Mouse (Mus musculus): ENCODE results near the gene Apobr. TPM values are rescaled to one million over a fixed set of nuclear protein-coding genes. Genes with fewer than 3 reads are reported as not detected.
A peak's percentile ranks its signal among the peaks of the same experiment; 100 is the strongest.

Gene Apobr
- total RNA-seq, 2 experiments from 2014 or later: 0.39 to 1.1 TPM

DNA sequence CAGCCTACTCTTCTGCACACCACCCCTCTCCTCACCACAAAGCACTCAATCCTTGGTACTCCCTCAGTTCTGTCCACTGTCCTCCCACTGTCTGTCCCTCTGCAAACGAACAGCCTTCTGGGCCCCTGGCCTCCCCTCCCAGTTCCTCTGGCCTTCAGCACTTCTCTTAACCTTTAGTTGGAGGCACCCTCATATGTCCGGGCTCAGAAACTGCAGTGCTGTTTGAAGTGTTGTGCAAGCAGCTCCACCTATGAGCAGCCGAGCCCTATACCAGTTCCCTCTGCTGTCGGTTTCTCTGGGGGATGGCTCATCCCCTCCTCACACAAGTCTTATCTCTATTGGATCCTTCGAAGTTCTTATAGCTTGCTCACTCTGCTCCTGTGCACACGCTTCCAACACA lies 11.7 kb downstream of the Apobr start:
- no peak for DNase-seq (ENCODE audit: low spot score in 2 of 2)

DNA sequence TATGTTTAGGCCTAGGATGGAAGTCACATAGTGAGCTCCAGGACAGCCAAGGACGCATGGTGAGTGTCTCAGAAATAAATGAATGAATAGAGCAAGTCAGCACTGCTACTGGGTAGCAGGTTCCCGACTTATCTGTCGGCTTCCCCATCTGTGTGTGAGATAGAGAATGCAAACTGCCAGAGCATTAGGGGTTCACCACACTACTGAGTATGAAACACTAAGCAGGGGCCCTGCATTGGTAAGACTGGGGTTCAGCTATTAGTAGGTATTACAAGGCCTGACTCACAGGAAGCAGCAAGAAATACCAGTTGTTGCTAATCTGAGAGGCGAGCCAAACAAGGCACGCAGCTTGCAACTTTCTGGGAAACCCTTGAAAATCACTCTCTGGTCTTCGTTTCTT lies 14.2 kb downstream of the Apobr start:
- no peak for DNase-seq (ENCODE audit: low spot score in 2 of 2)

DNA sequence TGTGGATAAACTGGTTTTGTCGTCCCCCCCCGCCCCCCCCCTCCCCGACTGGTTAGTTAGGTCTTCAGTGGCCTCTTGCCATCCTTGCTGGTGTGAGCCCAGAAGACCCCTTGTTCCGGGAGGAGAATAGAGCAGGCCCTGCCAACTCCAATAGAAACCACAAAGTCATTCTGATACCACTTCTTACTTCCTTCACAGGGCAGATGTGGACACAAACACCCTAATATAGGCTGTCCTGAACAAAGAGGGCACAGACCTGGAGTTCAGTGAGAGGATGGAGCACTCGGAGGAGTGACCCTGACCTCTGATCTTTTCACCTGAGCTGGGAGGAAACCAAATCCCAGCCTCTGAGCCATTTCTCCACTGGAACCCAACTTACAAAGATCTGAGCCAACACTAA lies 17.2 kb downstream of the Apobr start:
- no peak for DNase-seq (ENCODE audit: low spot score in 2 of 2)

DNA sequence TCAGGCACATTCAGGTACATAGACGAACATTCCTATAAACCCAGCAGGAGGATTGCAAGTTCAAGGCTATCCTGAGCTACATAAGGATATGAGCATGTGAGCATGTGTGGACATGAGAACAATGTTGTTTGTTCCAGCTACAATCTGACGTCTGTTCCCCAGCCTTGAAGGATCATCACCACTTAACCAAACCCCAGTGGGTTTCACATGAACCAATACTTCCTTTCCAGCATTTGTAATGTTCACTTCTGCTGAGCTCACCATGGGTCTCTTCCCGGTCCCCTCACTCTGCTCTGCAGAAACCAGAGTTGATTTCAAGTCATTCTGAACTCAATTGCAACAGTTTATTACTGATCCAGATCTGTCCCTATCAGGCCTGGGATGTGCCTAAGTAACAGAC lies 17.9 kb downstream of the Apobr start:
- DNase-seq (ENCODE audit: low spot score in 2 of 2): no peak

DNA sequence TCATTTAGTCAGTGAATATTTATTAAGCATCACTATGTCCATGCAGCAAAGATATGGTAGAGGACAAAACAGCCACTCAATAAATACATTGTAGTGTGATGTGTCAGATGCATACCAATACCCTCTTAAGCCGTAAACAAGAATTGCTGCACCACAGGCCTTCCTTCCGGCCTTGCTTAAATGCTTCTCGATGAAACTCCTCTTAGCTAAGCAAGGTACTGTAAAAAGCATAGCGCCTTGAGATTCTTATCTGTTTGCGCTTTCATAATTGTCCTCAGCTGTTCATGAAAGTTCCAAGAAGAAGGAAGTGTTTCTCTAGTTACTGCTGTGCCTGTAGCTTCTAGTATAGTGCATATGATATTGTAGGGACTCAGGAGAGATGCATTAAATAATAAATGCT lies 21.9 kb downstream of the Apobr start:
- no peak for DNase-seq (ENCODE audit: low spot score in 2 of 2)

DNA sequence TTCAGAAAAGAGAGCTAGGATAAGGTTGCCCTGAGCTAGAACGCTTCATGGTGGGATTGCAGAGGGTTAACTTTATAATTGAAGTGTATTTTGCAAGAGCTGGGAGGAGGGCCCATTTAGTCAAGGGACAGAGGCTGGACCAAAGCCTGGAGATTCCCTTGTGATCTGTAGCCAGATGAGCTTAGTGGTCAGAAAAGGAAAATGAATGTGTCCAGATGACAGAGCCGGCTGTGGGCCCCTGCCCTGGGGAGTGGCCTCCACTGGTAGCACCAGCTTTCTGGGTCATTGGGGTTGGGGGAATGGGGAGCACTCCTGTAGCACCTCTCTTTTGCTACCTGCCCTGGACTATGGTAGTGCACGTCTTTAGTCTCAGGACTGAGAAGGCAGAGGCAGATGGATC lies 22.3 kb downstream of the Apobr start:
- DNase-seq (ENCODE audit: low spot score in 2 of 2): no peak

DNA sequence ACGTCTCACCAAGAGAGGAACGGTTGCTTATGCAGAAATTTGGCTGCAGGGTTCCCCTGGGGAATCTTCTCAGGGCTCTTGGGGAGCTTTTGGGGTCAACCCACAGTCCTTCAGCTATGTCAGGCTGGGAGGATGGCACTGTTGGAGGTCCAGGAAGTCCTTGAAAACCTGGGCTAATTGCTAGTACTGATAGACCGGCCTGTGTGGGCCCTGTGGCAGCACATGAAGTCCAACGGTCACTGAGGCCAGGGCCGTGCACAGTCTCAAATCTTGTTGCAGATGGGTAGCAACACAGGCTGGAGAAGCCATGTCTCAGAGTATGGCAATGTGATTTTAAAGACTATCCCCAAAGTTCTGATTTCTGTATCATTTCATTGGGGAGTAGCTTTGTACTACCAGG lies 23.1 kb downstream of the Apobr start:
- DNase-seq (ENCODE audit: low spot score in 2 of 2): no peak

DNA sequence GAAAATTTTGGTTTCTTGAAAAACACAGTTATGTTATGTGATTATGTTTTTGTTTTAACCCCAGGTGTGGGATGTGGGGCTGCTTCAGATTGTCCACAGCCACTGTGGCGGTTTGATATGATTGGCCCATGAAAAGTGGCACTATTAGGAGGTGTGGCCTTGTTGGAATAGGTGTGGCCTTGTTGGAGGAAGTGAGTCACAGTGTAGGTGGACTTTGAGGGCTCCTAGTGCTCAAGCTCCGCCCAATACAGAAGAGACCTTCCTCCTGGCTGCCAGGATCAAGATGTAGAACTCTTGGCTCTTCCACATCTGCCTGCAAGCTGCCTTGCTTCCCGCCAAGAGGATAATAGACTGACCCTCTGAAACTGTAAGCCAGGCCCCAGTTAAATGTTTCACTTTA lies 28.0 kb downstream of the Apobr start:
- no peak for DNase-seq (ENCODE audit: low spot score in 2 of 2)

DNA sequence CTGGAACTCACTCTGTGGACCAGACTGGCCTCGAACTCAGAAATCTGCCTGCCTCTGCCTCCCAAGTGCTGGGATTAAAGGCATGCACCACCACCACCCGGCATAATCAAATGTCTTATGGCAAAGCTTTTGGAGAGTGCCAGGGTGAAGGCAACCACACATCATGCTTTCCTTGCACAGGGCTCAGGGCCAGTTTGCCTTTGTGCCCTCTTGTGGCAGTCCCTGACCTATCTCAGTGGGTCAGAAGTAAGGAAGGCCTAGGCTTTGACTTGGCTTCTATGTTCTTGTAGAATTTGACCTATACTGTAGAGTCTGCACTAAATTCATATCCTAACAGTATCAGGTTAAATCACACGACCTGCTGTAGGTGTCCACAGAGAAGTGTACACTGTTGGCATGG lies 32.0 kb downstream of the Apobr start:
- no peak for DNase-seq (ENCODE audit: low spot score in 2 of 2)

DNA sequence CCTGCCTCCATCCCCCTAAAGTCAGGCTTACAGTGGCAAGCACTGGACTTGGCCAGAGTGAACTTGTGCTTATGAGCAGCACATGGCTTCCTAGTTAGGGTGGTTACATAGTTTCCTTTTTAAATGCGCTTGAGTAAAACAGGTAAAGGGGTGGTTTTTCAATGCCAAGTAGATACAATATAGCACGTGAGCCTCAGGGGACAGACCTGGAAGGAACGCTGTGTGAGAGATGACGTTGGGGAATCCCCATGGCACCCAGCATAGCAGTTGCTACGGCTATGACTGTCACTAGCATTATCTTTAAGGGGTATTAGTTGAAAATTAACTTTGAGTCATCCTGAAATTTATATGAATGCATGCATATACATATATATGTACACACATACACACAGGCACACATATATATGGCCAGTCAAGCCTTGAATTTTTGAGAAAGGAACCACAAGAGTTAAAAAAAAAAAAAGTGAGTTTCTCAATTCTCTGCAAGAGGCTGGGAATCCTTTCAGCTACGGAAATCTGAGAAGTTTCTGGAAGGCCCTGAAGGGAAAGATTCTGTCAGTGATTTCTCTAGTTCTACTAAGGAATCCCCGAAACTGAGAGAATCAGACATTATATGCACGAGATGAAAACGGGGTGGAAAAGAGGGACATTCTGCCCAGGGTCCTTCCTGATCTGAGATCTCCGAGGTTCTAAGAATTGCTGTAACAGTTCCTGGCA lies 35.0 kb downstream of the Apobr start:
- no peak for DNase-seq (ENCODE audit: low spot score in 2 of 2)

DNA sequence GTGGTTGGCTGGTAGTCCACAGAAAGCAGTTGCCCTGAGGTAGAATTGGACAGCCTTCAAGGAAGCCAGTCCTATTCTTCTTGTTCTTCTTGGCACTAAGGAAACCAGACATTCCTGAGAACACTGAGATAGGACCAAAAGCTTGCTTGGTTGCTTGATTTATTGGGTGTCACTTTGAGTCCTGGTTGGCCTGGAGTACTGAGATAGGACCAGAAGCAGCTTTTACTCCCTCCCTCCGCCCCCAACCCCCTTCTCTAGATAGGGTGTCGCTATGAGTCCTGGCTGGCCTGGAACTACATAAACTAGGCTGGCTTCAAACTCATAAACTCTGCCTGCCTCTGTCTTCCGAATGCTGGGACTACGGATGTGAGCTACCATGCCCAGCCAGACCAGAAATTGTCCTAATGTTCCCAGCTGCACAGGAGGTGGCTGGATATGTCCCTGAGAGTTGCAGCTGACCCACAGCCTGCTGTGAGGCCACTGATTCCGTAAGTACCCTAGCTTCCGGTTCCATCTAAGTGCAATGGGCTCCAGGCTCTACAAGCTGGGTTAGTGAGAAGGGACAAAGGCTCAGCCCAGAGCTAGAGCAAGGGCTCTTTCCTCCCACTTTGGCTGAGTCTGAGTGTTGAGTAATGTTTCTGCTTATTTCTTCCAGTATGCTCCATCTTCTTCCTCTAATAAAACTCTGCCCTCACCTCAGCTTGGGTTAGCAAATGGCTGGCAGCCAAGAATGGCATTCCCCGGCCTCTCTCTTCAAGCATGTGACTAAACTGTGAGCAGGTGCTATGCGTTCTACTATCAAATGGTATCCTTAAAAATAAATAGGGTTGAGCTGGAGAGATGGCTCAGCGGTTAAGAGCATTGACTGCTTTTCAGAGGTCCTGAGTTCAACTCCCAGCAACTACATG lies 37.0 kb downstream of the Apobr start:
- no peak for DNase-seq (ENCODE audit: low spot score in 2 of 2)

DNA sequence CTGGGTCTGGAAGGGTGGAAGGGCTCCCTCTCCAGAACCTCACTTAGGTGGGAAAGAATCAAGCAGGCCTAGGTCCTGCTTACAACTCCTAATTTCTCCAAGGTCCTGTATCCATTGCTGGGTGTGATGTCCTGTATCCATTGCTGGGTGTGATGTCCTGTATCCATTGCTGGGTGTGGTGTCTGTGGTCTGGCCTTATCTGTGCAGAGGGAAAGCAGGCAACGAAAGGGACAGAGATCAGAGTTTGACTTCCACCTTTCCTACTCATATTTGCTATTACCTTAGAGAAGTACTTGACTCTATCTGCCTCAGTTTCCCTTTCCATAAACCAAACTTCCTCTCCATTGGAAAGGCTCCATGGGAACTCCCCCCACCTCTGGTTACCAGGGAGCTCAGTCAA lies 38.6 kb downstream of the Apobr start:
- no peak for DNase-seq (ENCODE audit: low spot score in 2 of 2)

DNA sequence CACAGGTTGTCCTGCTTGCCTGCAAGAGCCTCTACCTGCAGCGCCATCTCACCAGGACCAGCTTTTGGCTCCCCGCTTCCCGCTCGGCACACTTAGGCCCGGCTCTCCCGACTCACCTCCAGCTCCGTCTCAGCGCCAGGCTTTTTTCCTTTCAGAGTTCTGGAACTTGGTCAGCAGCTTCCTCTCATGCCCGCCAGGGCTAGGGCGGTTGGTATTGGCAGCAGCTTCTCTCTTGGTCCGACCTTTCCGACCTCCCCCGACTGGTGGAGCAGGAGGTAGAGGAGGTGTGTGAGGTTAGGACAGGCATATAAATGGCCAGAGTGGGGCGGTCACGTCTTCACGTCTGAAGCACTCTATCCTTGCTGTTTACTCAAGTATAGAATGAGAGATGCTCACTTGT lies 40.0 kb downstream of the Apobr start:
- DNase-seq (ENCODE audit: low spot score in 2 of 2): no peak

DNA sequence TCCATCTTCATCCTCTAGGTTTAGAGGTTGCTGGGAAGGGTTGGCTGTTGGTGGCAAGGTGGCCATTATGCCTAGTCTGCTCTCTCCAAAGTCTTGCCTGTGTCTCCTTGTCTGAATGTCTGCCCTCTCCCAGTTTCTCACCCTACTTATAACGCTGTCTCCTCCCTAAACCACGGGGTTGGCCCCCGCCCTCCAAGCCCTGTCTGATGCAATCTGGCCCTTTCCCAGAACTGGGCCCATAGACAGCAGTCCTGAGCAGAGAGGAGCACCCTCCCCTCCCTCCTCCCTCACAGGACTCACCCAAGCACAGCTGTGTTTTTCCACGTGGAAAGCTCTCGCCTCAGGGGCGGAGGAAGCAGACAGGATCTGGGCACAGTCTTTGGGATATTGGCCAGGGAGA lies 40.6 kb downstream of the Apobr start:
- DNase-seq (ENCODE audit: low spot score in 2 of 2): peak; percentile 11 to 24

DNA sequence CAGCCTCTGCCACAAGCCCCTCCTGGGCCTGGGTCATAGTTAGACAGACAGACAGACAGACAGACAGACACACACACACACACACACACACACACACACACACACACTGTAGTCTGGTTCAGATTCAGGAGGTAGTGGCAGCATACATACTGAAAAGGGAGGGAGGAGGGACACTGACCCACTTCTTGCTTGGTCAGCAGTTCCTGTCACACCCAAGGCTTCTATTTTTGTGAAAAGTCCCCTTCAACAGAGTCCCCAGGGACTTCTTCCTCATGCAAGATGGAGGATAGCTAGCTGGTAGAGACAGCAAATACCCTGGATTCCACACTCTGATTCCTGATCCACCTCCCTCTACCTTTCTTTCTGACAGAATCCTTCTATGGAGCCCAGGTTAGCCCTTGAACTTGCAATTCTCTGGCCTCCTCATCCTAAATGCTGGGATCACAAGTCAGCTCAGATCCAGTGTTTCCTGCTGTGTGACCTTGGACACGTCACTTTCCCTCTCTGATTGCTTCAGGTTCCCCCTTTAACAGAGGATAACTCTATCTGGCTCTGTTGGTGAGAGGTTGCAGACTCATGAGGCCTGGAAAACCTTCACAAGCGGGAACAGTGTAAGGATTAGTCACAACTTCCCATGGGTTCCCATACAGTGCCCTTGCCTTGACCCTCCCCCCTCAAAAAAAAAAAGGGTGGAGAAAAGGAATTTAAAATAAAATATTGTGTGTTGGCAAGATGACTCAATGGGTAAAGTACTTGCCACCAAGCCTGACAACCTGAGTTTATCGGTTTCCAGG lies 41.3 kb downstream of the Apobr start:
- no peak for DNase-seq (ENCODE audit: low spot score in 2 of 2)

DNA sequence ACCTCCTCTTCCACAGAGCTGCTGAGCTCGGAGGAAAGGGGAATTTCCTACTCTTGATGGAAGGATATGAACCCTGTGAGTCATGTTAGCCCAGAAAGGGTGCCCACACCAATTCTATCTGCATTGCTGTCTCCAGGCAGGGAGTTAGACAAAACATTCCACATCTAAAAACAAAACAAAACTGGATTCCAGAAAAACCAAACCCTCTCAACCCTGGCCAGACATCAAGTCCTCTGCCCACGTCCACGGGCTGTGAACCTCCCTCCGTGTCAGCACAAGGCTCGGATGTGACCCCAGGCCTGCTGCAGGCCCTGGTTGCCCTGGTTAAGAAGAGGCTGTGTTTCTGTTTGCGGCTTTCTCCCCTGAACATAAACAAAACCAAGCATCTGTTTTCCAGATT lies 43.4 kb downstream of the Apobr start:
- no peak for DNase-seq (ENCODE audit: low spot score in 2 of 2)

DNA sequence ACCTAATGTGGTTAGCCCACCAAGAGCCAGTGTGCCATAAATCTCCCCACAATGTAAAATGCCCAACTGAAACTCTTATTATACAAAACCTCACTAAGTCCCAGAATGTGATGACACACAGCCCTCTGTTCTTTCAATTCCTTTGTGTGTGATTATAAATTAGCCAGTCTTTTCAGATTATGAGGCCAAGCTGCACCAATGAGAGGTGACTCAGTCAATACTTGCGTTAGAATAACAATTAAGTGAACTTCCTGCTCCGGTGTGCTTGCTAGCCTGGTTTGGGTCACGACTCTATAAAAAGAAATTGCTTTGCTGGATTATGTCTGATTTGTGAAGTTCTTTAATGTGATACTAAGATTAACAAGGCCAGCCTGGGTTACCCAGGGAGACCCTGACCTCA lies 45.2 kb downstream of the Apobr start:
- DNase-seq (ENCODE audit: low spot score in 2 of 2): no peak

DNA sequence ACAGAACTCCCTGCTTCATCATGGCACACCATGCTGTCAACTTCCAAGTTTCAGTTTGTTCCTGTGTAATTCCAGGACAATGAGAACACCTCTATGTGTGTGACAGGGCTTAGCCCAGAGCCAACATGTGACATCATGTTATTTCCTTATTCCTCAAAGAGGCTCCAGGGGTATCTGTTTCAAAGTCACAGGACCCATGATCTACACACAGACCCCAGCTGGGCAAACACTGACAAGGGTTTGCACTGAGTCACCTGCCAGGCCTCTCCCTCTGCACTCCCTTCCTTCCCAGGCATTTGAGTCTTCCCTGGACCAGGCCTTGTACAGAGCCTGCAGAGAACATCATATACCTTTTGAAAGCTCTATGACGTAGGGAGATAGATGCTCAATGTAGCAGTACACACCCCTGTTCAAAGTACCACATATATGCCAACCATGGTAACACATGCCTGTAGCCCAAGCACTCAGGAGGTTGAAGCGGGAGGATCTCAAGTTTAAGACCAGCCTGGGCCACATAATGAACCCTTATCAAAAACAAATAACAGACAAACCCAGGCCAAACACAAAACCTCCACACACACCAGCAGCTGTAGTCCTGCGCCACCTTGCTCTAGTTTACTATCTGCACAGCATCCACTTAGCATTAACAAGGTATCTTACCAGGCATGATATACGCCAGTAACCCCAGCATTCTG lies 46.2 kb downstream of the Apobr start, which contains the start of gene Nupr1:
Gene Nupr1 (minus strand): TSS at position 38 of the 695 bp plus-strand sequence.
- DNase-seq (ENCODE audit: low spot score in 2 of 2): no peak

DNA sequence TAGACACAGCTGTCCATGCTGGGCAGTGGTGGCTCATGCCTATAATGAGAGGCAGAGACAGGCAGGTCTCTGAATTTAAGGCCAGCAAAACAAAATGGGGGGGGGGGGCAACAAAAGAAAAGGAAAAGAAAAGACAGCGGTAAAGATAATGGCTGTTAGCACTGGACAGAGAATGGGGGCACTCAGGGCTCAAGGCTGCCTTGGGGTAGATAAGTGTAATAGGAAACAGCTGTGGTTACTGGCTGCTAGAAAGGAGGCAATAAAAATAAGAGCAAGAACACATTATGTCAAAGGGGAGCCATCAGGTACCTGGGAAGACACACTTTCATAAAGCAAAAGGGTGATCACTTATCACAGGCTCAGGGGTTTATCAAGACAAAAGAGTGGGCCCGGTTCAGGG lies 47.7 kb downstream of the Apobr start:
- no peak for DNase-seq (ENCODE audit: low spot score in 2 of 2)

DNA sequence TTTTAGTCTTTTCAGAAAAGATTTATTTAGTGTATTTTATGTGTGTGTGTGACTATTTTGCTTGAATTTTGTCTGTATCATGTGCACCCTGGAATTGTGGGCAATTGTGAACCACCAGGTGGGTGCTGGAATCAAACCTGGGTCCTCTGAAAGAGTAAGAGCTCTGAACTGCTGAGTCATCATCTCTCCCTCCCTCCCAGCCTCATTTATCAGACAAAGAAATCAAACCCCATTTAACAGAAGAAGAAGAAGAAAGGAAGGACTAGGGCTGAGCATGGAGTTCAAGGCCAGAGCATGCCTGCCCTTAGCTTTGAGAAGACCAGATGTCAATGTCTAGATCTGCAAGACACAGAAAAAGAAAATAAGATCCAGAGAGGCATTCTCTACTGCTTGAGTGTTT lies 50.6 kb downstream of the Apobr start:
- no peak for DNase-seq (ENCODE audit: low spot score in 2 of 2)

Data from layer of hippocampus, postnatal 14 days (tissue).